Mouse (Mus musculus) kidney, postnatal 0 days (tissue): ENCODE data around the gene Ninj2. TPM values are rescaled to one million over a fixed set of nuclear protein-coding genes. Genes with fewer than 3 reads are reported as not detected.

Experiments used
- ATAC-seq: fragments of 200-750 bp; cut with Nextera tagmentation; replicated peaks from 2 replicates; pipeline ENCODE4 v1.8.0; 2017; ENCODE audit warnings: low read depth, moderate number of reproducible peaks, moderate TSS enrichment, moderate library complexity; ENCODE audit not compliant: low FRiP score
- DNase-seq: peaks from one replicate; pipeline ENCODE4 v3.0.0-alpha.2; 2016; ENCODE audit warnings: low spot score
- H3K27ac ChIP-seq: fragments of 300-500 bp; sonication (generic); 2 replicates; pipeline ENCODE4 v1.5.1; 2014; ENCODE audit warnings: mild to moderate bottlenecking
- H3K27me3 ChIP-seq: fragments of 300-500 bp; sonication (generic); 2 replicates; pipeline ENCODE4 v1.6.1; 2014; ENCODE audit warnings: low read length, mixed read lengths; ENCODE audit not compliant: insufficient read depth
- H3K36me3 ChIP-seq: fragments of 300-500 bp; sonication (generic); 2 replicates; pipeline ENCODE4 v1.6.1; 2014; ENCODE audit warnings: low read length, mixed read lengths; ENCODE audit not compliant: insufficient read depth
- H3K4me1 ChIP-seq: fragments of 300-500 bp; sonication (generic); replicated peaks from 2 replicates; pipeline ENCODE4 v1.6.1; 2014; ENCODE audit warnings: antibody characterized with exemption, low read length, mixed read lengths; ENCODE audit not compliant: insufficient read depth
- H3K4me2 ChIP-seq: fragments of 300-500 bp; sonication (generic); 2 replicates; pipeline ENCODE4 v1.6.1; 2014; ENCODE audit warnings: mild to moderate bottlenecking, low read length, moderate library complexity, mixed read lengths
- H3K4me3 ChIP-seq: fragments of 300-500 bp; sonication (generic); replicated peaks from 2 replicates; pipeline ENCODE4 v1.5.1; 2014; ENCODE audit warnings: low read depth, low read length
- H3K9ac ChIP-seq: fragments of 300-500 bp; sonication (generic); 2 replicates; pipeline ENCODE4 v1.6.1; 2014; ENCODE audit warnings: low read depth, low read length
- H3K9me3 ChIP-seq: fragments of 300-500 bp; sonication (generic); replicated peaks from 2 replicates; pipeline ENCODE4 v1.6.1; 2016; ENCODE audit warnings: low read length, inconsistent platforms, mixed read lengths
- CTCF ChIP-seq: IDR thresholded peaks from 2 replicates; pipeline ENCODE4 v1.5.1; 2016; ENCODE audit warnings: antibody characterized with exemption, low read depth, mild to moderate bottlenecking, moderate library complexity
- WGBS: fragments of 180-500 bp; shearing (Covaris S2); extraction: QIAGEN DNeasy Blood & Tissue Kit; methylation state at CpG from one replicate; pipeline ENCODE4 v1.1.7; 2014; 5-methylcytosine and 5-hydroxymethylcytosine counted together
- polyA plus RNA-seq: library from polyadenylated mRNA; unstranded; fragments of >200 nt; fragmentation: Nextera tagmentation; extraction: Ambion mirVana; gene quantifications from 2 replicates; pipeline ENCODE4 v1.2.1, GENCODE M21; 2015

The Ninj2 gene
- polyA plus RNA-seq, 1 experiment from 2014 or later = not detected

DNA sequence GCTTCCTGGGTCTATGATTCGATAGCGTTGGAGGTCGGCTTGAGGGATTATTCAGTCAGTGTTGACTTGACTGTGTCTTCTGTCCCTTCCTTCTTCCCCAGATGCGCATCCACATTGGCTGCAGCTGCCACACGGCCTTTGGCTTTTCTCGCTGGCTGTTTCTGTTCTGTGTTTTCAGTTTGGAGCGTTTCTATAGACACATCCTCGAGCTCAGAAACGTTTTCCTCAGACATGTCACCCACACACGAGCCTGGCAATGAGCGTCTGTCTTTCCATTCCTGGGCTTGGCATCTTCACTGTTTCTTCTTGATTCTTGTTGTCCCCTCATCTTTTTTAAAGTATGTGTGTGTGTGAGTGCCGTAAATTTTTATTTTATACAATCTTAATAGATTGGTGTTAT lies 8.1 kb downstream of the Ninj2 start:
- H3K4me2 ChIP-seq = no peak overlapping the region
- no peak for DNase-seq
- H3K9ac ChIP-seq = no peak overlapping the region
- no peak for ATAC-seq
- WGBS = 83% methylated on average over 12 of the region's 12 CpGs
- H3K36me3 ChIP-seq = no peaks in the 10 kb centered on the region
- no peaks in the 10 kb centered on the region for H3K27me3 ChIP-seq
- no peak overlapping the region for H3K4me3 ChIP-seq
- H3K9me3 ChIP-seq = no peaks in the 10 kb centered on the region
- TF ChIP-seq CTCF = no peak
- H3K4me1 ChIP-seq = no peaks in the 10 kb centered on the region
- H3K27ac ChIP-seq = no peak overlapping the region

GRCm38 (mm10) chr6:120101996-120102395 lies 8.8 kb downstream of the Ninj2 start:
- 86% methylated on average over 6 of the region's 6 CpGs for WGBS
- ATAC-seq = no peak
- H3K4me3 ChIP-seq = no peak overlapping the region

DNA sequence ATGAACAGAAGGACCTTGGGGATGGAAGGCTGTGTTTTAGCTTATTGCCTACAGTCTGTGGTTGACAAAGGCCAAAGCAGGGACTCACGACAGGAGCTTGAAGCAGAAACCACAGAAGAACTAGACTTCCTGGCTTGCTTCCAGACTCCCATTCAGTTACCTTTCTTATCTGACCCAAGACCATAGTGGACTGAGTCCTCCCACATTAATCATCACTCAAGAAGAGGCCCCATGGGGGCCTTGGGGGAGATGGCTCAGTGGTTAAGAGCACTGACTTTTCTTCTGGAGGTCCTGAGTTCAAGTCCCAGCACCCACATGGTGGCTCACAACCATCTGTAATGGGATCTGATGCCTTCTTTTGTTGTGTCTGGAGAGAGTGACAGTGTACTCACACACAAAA lies 10.0 kb downstream of the Ninj2 start:
- Histone ChIP-seq H3K4me3 (no peak overlapping the region), H3K4me2 (no peak overlapping the region), H3K27me3 (no peaks in the 10 kb centered on the region), H3K9me3 (no peaks in the 10 kb centered on the region), H3K27ac (no peak overlapping the region), H3K9ac (no peak overlapping the region), H3K36me3 (no peaks in the 10 kb centered on the region), H3K4me1 (no peaks in the 10 kb centered on the region)
- DNase-seq (no peak), ATAC-seq (no peak)
- no peak for TF ChIP-seq CTCF
- 26% methylated on average over 1 of the region's 1 CpGs for WGBS

More at GRCm38 (mm10) chr6:120101996-120102395, 8.8 kb downstream of the Ninj2 start:
- no peak overlapping the region for H3K27ac ChIP-seq
- H3K36me3 ChIP-seq = no peaks in the 10 kb centered on the region
- no peaks in the 10 kb centered on the region for H3K27me3 ChIP-seq
- H3K4me2 ChIP-seq = no peak overlapping the region
- no peak for DNase-seq
- no peak overlapping the region for H3K9ac ChIP-seq
- H3K4me1 ChIP-seq = no peaks in the 10 kb centered on the region
- TF ChIP-seq CTCF = no peak
- no peaks in the 10 kb centered on the region for H3K9me3 ChIP-seq

DNA sequence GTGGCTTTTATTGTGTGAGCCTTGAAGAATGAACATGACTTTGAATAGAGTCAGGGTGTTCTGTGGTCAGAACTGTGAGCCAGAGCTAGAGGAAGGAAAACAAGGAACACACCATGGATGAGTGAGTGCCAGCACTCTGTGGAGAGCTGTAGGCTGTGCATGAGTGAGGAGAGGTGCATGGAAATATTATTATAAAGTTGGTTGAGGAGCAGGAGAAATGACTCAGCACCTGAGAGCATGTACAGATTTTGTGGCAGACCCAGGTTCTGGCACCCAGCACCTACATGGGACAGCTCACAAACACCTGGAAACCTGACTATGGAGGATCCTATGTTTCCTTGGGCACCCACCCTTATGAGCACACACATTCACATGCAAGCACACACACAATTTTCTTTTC lies 11.9 kb downstream of the Ninj2 start:
- H3K4me1 ChIP-seq = peaks cover 4% of the 10 kb centered on the region; the same call in 1 of the 2 replicates
- no peaks in the 10 kb centered on the region for H3K36me3 ChIP-seq
- no peak overlapping the region for H3K4me2 ChIP-seq

DNA sequence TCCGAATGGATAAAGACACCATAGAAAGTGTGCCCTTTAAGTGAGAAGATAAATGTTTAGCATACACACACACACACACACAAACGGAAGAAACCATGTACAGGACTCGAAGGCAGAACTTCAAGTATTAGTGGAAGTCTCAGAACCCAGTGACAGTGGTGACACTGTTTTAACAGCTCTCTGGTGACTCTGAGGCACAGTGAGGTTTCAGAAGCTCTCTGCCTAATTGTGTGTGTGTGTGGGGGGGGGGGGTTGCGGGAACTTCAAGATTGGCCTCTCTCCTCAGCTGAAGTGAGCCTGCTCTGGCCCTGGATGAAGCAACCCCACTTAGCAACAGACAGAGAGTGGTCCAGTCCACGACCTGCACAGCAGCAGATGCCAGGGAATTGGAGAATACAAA lies 14.4 kb downstream of the Ninj2 start:
- Histone ChIP-seq H3K9ac (no peak overlapping the region), H3K36me3 (no peaks in the 10 kb centered on the region), H3K4me2 (no peak overlapping the region), H3K27ac (no peak overlapping the region), H3K9me3 (no peaks in the 10 kb centered on the region), H3K27me3 (no peaks in the 10 kb centered on the region), H3K4me1 (peaks cover 6% of the 10 kb centered on the region; the same call in 1 of the 2 replicates), H3K4me3 (no peak overlapping the region)
- no peak for DNase-seq
- no peak for ATAC-seq
- WGBS = 80% methylated on average over 5 of the region's 5 CpGs
- TF ChIP-seq CTCF = no peak

More for the DNA sequence above, 11.9 kb downstream of the Ninj2 start:
- Histone ChIP-seq H3K9me3 (no peaks in the 10 kb centered on the region), H3K9ac (no peak overlapping the region), H3K4me3 (no peak overlapping the region), H3K27ac (no peak overlapping the region), H3K27me3 (no peaks in the 10 kb centered on the region)
- TF ChIP-seq CTCF = no peak
- ATAC-seq (no peak), DNase-seq (no peak)

GRCm38 (mm10) chr6:120108061-120108460 lies 14.9 kb downstream of the Ninj2 start:
- WGBS = 79% methylated on average over 6 of the region's 6 CpGs
- no peak for TF ChIP-seq CTCF
- Histone ChIP-seq H3K4me3 (no peak overlapping the region), H3K4me1 (peaks cover 6% of the 10 kb centered on the region; the same call in 1 of the 2 replicates), H3K27me3 (no peaks in the 10 kb centered on the region), H3K4me2 (no peak overlapping the region), H3K9ac (no peak overlapping the region), H3K9me3 (no peaks in the 10 kb centered on the region), H3K27ac (no peak overlapping the region), H3K36me3 (no peaks in the 10 kb centered on the region)
- ATAC-seq (no peak), DNase-seq (no peak)

GRCm38 (mm10) chr6:120109173-120109572 lies 16.0 kb downstream of the Ninj2 start:
- ATAC-seq (peak; percentile 29; the same call in 1 of the 2 replicates), DNase-seq (peak; percentile 70)
- Histone ChIP-seq H3K9me3 (no peaks in the 10 kb centered on the region), H3K9ac (no peak overlapping the region), H3K4me3 (no peak overlapping the region), H3K27me3 (no peaks in the 10 kb centered on the region), H3K36me3 (no peaks in the 10 kb centered on the region), H3K4me2 (0 out of 2 replicates have a peak overlapping the region, but pooled peaks have one; percentile 7), H3K4me1 (peaks cover 6% of the 10 kb centered on the region; the same call in 1 of the 2 replicates), H3K27ac (no peak overlapping the region)
- 20% methylated on average over 7 of the region's 7 CpGs for WGBS
- no peak for TF ChIP-seq CTCF
